Mouse (Mus musculus) midbrain, embryonic 11.5 days (tissue): ENCODE measurements around the gene Mucl3. TPM values are rescaled to one million over a fixed set of nuclear protein-coding genes. Genes with fewer than 3 reads are reported as not detected.

Experiments
- ATAC-seq: fragments of 200-750 bp; cut with Nextera tagmentation; 2 replicates; pipeline ENCODE4 v1.8.0; 2017; ENCODE audit warnings: moderate TSS enrichment, moderate library complexity; ENCODE audit not compliant: low FRiP score
- DNase-seq: peaks from one replicate; pipeline ENCODE4 v3.0.0; 2015; ENCODE audit warnings: low spot score; ENCODE audit errors: missing footprints
- H3K27ac ChIP-seq: fragments of 300-500 bp; sonication (generic); 2 replicates; pipeline ENCODE4 v1.5.1; 2014; ENCODE audit warnings: low read depth, low read length
- H3K27me3 ChIP-seq: fragments of 300-500 bp; sonication (generic); 2 replicates; pipeline ENCODE4 v1.6.1; 2014; ENCODE audit warnings: mild to moderate bottlenecking, low read length, moderate library complexity, mixed read lengths; ENCODE audit not compliant: control insufficient read depth, insufficient read depth
- H3K36me3 ChIP-seq: fragments of 300-500 bp; sonication (generic); 2 replicates; pipeline ENCODE4 v1.6.1; 2014; ENCODE audit warnings: mild to moderate bottlenecking, low read length, moderate library complexity, mixed read lengths; ENCODE audit not compliant: control insufficient read depth, insufficient read depth
- H3K4me1 ChIP-seq: fragments of 300-500 bp; sonication (generic); 2 replicates; pipeline ENCODE4 v1.6.1; 2014; ENCODE audit warnings: low read length; ENCODE audit not compliant: control insufficient read depth, insufficient read depth
- H3K4me2 ChIP-seq: fragments of 300-500 bp; sonication (generic); 2 replicates; pipeline ENCODE4 v1.6.1; 2014; ENCODE audit warnings: mild to moderate bottlenecking, moderate library complexity
- H3K4me3 ChIP-seq: fragments of 300-500 bp; sonication (generic); 2 replicates; pipeline ENCODE4 v1.5.1; 2014; ENCODE audit warnings: low read depth, low read length
- H3K9ac ChIP-seq: fragments of 300-500 bp; sonication (generic); 2 replicates; pipeline ENCODE4 v1.6.1; 2014; ENCODE audit warnings: low read length
- H3K9me3 ChIP-seq: fragments of 300-500 bp; sonication (generic); 2 replicates; pipeline ENCODE4 v1.6.1; 2016; ENCODE audit warnings: low read length; ENCODE audit not compliant: control insufficient read depth
- WGBS: fragments of 180-500 bp; shearing (Covaris S2); extraction: QIAGEN DNeasy Blood & Tissue Kit; methylation state at CpG from one replicate; pipeline ENCODE4 v1.1.7; 2014; 5-methylcytosine and 5-hydroxymethylcytosine counted together
- polyA plus RNA-seq: library from polyadenylated mRNA; unstranded; fragments of >200 nt; fragmentation: Nextera tagmentation; extraction: Ambion mirVana; gene quantifications from 2 replicates; pipeline ENCODE4 v1.2.1, GENCODE M21; 2014

Gene Mucl3
- polyA plus RNA-seq, 1 experiment from 2014 or later = not detected

- H3K27ac ChIP-seq = no peak overlapping the region
- 84% methylated on average over 6 of the region's 6 CpGs for WGBS
These were observed 4.1 kb downstream of the Mucl3 start for GRCm38 (mm10) chr17:35639352-35639751.

GRCm38 (mm10) chr17:35638475-35639190 is 4.9 kb downstream of the Mucl3 start:
- Histone ChIP-seq H3K27ac (no peak overlapping the region), H3K4me3 (no peak overlapping the region), H3K36me3 (no peaks in the 10 kb centered on the region), H3K4me2 (0 out of 2 replicates have a peak overlapping the region, but pooled peaks have one; percentile 1), H3K4me1 (no peaks in the 10 kb centered on the region), H3K9ac (no peak overlapping the region), H3K9me3 (no peaks in the 10 kb centered on the region), H3K27me3 (no peaks in the 10 kb centered on the region)
- WGBS = 26% methylated on average over 14 of the region's 14 CpGs
- DNase-seq (peak; percentile 93), ATAC-seq (peak; percentile 83)

More at GRCm38 (mm10) chr17:35639352-35639751, 4.1 kb downstream of the Mucl3 start:
- ATAC-seq (no peak), DNase-seq (no peak)
- Histone ChIP-seq H3K36me3 (no peaks in the 10 kb centered on the region), H3K4me2 (no peak overlapping the region), H3K9me3 (no peaks in the 10 kb centered on the region), H3K4me3 (no peak overlapping the region), H3K9ac (no peak overlapping the region), H3K4me1 (no peaks in the 10 kb centered on the region), H3K27me3 (no peaks in the 10 kb centered on the region)

GRCm38 (mm10) chr17:35636363-35636762 is 7.1 kb downstream of the Mucl3 start:
- no peak overlapping the region for H3K9ac ChIP-seq
- no peak for DNase-seq
- H3K36me3 ChIP-seq = no peaks in the 10 kb centered on the region
- no peaks in the 10 kb centered on the region for H3K9me3 ChIP-seq
- H3K4me2 ChIP-seq = no peak overlapping the region
- 39% methylated on average over 5 of the region's 5 CpGs for WGBS
- H3K4me1 ChIP-seq = no peaks in the 10 kb centered on the region
- no peak overlapping the region for H3K4me3 ChIP-seq
- no peak overlapping the region for H3K27ac ChIP-seq
- no peak for ATAC-seq
- H3K27me3 ChIP-seq = no peaks in the 10 kb centered on the region

- Histone ChIP-seq H3K9ac (no peak overlapping the region), H3K27ac (no peak overlapping the region)
- WGBS = 2% methylated on average over 15 of the region's 15 CpGs
These were observed 7.8 kb downstream of the Mucl3 start for GRCm38 (mm10) chr17:35635699-35636111.

GRCm38 (mm10) chr17:35635202-35635601 is 8.3 kb downstream of the Mucl3 start:
- no peak overlapping the region for H3K4me2 ChIP-seq
- WGBS = 84% methylated on average over 3 of the region's 3 CpGs
- no peaks in the 10 kb centered on the region for H3K9me3 ChIP-seq
- H3K4me1 ChIP-seq = no peaks in the 10 kb centered on the region
- no peak overlapping the region for H3K27ac ChIP-seq
- no peak overlapping the region for H3K9ac ChIP-seq
- no peak overlapping the region for H3K4me3 ChIP-seq
- no peak for DNase-seq
- no peak for ATAC-seq
- H3K36me3 ChIP-seq = no peaks in the 10 kb centered on the region
- no peaks in the 10 kb centered on the region for H3K27me3 ChIP-seq

More at GRCm38 (mm10) chr17:35635699-35636111, 7.8 kb downstream of the Mucl3 start:
- no peaks in the 10 kb centered on the region for H3K27me3 ChIP-seq
- peak; percentile 70; the same call in 1 of the 2 replicates for ATAC-seq
- H3K4me3 ChIP-seq = peak overlapping the region; percentile 24; the same call in 1 of the 2 replicates
- no peaks in the 10 kb centered on the region for H3K4me1 ChIP-seq
- DNase-seq = peak; percentile 96
- no peaks in the 10 kb centered on the region for H3K9me3 ChIP-seq
- peak overlapping the region; percentile 53 for H3K4me2 ChIP-seq
- no peaks in the 10 kb centered on the region for H3K36me3 ChIP-seq

- WGBS = 22% methylated on average over 1 of the region's 1 CpGs
- no peak overlapping the region for H3K27ac ChIP-seq
- no peak for ATAC-seq
These were observed 9.5 kb downstream of the Mucl3 start for GRCm38 (mm10) chr17:35633992-35634391.

GRCm38 (mm10) chr17:35626537-35626936 is 17.0 kb downstream of the Mucl3 start, which contains the start of gene Gm9573:
Gene Gm9573 (minus strand): TSS chr17:35626637.
- Histone ChIP-seq H3K4me3 (no peak within 1 kb of the TSS), H3K4me1 (no peaks in the 10 kb centered on the region), H3K36me3 (no peaks in the 10 kb centered on the region), H3K27me3 (no peaks in the 10 kb centered on the region), H3K9me3 (no peaks in the 10 kb centered on the region), H3K4me2 (no peak within 1 kb of the TSS), H3K27ac (no peak within 1 kb of the TSS), H3K9ac (no peak within 1 kb of the TSS)
- DNase-seq (no peak), ATAC-seq (no peak)
- WGBS = 87% methylated on average over 7 of the region's 7 CpGs

More at GRCm38 (mm10) chr17:35633992-35634391, 9.5 kb downstream of the Mucl3 start:
- H3K4me3 ChIP-seq = no peak overlapping the region
- H3K9ac ChIP-seq = 0 out of 2 replicates have a peak overlapping the region, but pooled peaks have one; percentile 13
- no peaks in the 10 kb centered on the region for H3K9me3 ChIP-seq
- no peak for DNase-seq
- H3K4me2 ChIP-seq = no peak overlapping the region
- no peaks in the 10 kb centered on the region for H3K4me1 ChIP-seq
- H3K27me3 ChIP-seq = no peaks in the 10 kb centered on the region
- H3K36me3 ChIP-seq = no peaks in the 10 kb centered on the region

GRCm38 (mm10) chr17:35617127-35617526 is 26.4 kb downstream of the Mucl3 start:
- H3K27me3 ChIP-seq = no peaks in the 10 kb centered on the region
- 70% methylated on average over 4 of the region's 4 CpGs for WGBS
- H3K4me1 ChIP-seq = no peaks in the 10 kb centered on the region
- no peak for ATAC-seq
- no peak for DNase-seq
- H3K9ac ChIP-seq = no peak overlapping the region
- H3K36me3 ChIP-seq = no peaks in the 10 kb centered on the region
- H3K27ac ChIP-seq = no peak overlapping the region
- no peak overlapping the region for H3K4me2 ChIP-seq
- no peaks in the 10 kb centered on the region for H3K9me3 ChIP-seq
- no peak overlapping the region for H3K4me3 ChIP-seq

GRCm38 (mm10) chr17:35601736-35602354 is 41.6 kb downstream of the Mucl3 start:
- 60% methylated on average over 8 of the region's 8 CpGs for WGBS
- DNase-seq = no peak
- no peaks in the 10 kb centered on the region for H3K27me3 ChIP-seq
- no peaks in the 10 kb centered on the region for H3K36me3 ChIP-seq
- H3K4me3 ChIP-seq = no peak overlapping the region
- ATAC-seq = no peak
- no peaks in the 10 kb centered on the region for H3K9me3 ChIP-seq
- H3K4me2 ChIP-seq = no peak overlapping the region
- no peak overlapping the region for H3K9ac ChIP-seq
- H3K27ac ChIP-seq = no peak overlapping the region
- H3K4me1 ChIP-seq = no peaks in the 10 kb centered on the region
